Mouse (Mus musculus): Measurements from ENCODE around the gene Slfn1. TPM values are rescaled to one million over a fixed set of nuclear protein-coding genes. Genes with fewer than 3 reads are reported as not detected.

Slfn1 gene
- 0.21 TPM in 2 replicates for polyA plus RNA-seq (2012; rRNA removed)

DNA sequence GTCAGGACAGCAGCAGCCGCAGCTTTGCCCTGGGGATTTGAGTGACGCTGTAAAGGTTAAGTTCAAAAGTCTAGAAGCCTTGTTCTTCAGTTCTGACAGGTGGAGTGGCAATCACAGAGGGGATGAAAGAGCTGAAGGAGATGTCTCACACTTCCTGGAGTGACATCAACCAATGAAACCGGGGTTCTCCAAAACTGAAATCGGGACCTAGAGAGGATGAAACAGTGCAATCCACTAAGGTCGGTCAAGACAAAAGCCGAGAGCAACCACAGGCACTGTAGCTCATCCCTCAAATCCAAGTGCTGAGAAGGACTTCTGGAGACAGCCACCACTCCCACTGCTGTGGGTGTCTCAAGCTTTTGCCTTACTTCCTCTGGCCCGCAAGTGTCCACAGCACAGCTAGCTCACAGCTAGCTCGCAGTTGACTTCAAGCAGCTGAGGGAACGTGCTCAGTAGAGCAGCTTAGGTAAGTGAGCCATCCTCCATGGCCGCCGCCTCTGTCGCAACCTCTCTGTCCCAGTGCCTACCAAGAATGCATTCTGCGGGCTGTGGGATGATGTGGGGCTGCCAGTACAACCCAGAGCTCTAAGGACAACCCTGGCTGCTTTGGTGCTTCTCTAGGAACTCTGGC lies at the start of gene Slfn1:
Slfn1 (plus strand) TSS at position 253 of the 631 bp plus-strand sequence.

Other genes starting within 250 kb of the Slfn1 start
- 11.4 and 14.6 TPM in 2 replicates for gene Rffl, start 245.6 kb upstream of the Slfn1 start, polyA plus RNA-seq (2012; rRNA removed)
- gene Rad51d, start 226.2 kb upstream of the Slfn1 start, polyA plus RNA-seq (2012; rRNA removed), result 2.7 and 3.3 TPM in 2 replicates
- gene Fndc8, start 224.7 kb upstream of the Slfn1 start, polyA plus RNA-seq (2012; rRNA removed), result 0.06 and 0.08 TPM in 2 replicates
- 24.3 and 27.1 TPM in 2 replicates for gene Nle1, start 208.4 kb upstream of the Slfn1 start, polyA plus RNA-seq (2012; rRNA removed)
- 0.22 and 0.78 TPM in 2 replicates for gene Unc45b, start 206.3 kb upstream of the Slfn1 start, polyA plus RNA-seq (2012; rRNA removed)
- gene Slfn5, start 165.5 kb upstream of the Slfn1 start, polyA plus RNA-seq (2012; rRNA removed), result 0.69 and 1.2 TPM in 2 replicates
- 4.3 and 5.4 TPM in 2 replicates for gene Slfn9, start 125.0 kb upstream of the Slfn1 start, polyA plus RNA-seq (2012; rRNA removed)
- gene Slfn8, start 96.0 kb upstream of the Slfn1 start, polyA plus RNA-seq (2012; rRNA removed), result 0.26 and 0.45 TPM in 2 replicates
- gene Slfn2, start 51.7 kb upstream of the Slfn1 start, polyA plus RNA-seq (2012; rRNA removed), result 3.1 and 4.6 TPM in 2 replicates
- gene Slfn4, start 58.3 kb downstream of the Slfn1 start, polyA plus RNA-seq (2012; rRNA removed), result 0.36 and 0.60 TPM in 2 replicates
- 2.5 and 3.2 TPM in 2 replicates for gene Slfn3, start 74.5 kb downstream of the Slfn1 start, polyA plus RNA-seq (2012; rRNA removed)
- gene Slfn14, start 169.9 kb downstream of the Slfn1 start, polyA plus RNA-seq (2012; rRNA removed), result 15.2 and 18.5 TPM in 2 replicates
- 10.8 and 13.3 TPM in 2 replicates for gene Ap2b1, start 182.2 kb downstream of the Slfn1 start, polyA plus RNA-seq (2012; rRNA removed)
- gene Pex12, start 185.7 kb downstream of the Slfn1 start, polyA plus RNA-seq (2012; rRNA removed), result 3.1 and 3.7 TPM in 2 replicates

Measured in liver, embryonic 14 days (tissue).